Mouse (Mus musculus) cerebellum, postnatal 36 days (tissue): ENCODE measurements around the gene Krt87.

ENCODE experiments used
- DNase-seq, 2 experiments: peaks; one replicate each; pipeline ENCODE4 v3.0.0; 2021 to 2022; ENCODE audit warnings: mixed read lengths in 2 of 2

Gene Krt87

DNA sequence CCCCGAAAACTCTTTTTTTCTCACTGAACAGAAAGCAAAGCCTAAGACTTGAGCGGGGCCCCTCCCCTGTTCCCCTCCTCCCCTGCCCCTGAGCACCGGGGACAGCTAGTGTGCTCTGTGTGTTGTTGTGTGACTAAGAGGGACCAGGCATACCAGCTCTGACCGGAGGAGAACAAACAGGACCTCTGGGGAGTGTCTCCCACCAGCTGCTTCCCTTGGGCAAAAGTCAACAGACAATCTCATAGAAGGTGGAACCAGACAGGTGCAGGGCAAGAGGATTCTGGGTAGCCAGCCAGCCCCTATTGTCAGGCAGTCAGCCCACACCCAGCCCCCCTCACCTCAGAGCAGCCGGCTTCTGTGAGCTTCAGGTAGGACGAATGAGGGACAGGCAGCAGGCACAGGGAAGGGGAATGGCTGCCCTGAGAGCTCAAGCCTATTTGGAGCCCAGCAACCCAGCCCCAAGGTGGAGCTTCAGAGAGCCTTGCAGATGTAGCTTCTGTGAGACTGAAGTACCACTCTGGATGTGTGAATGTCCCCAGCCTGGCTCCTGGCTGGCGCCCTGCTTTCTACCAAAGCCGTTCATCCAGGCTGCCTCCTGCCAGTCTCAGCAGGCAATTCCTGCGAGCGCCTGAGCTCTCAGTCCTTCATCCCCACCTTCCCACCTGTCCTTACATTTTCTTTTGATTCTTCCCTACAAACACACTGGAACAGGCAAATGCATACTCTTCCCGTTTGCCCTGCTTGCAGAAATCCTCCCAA is 23.6 kb downstream of the Krt87 start:
- peak; percentile 49 for DNase-seq

DNA sequence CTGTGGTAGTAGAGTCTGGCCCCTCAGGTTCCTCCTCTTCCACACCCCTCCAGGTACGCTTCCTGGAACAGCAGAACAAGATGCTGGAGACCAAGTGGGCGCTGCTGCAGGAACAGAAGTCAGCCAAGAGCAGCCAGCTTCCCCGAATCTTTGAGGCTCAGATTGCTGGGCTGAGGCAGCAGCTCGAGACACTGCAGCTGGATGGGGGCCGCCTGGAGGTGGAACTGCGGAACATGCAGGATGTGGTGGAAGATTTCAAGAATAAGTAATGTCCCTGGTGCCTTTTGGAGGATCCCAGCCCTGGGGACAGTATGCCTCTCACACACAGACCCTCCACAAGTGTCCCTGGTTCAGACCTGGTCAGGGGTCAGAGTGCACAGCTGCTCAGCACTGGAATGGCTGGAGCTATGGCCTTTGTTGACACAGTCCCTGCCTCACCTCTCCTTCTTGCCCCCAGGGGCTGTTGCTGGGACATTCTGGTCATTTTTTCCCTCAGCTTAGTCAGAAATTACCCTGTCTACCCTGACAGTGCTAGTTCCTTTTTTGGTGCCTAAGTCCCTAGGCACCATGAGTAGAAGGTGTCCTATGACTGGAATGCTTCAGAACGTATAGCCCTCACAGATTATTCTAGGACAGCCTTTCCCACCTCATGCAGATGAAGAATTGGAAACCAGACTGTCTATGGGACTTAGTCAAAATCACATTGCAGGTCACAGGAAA is 24.5 kb downstream of the Krt87 start:
- DNase-seq, result no peak

DNA sequence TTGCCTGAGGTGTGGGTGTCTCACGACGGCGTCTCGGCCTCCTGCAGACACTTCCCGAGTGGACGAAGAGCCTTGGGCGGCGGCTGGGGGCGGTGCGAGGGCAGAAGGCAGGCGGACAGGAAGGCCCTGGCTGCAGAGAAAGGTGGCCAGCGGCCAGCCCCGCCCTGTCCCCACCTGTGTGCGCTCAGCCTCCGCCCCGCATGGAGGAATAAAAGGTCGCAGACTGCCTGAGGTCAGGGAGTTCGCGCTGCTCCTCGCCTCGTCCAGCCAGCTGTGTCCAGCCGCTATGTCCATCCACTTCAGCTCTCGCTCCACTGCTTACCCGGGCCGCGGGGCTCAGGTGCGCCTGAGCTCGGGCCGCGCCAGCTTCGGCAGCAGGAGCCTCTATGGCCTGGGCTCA is 26.4 kb downstream of the Krt87 start:
- peak in 1 of 2 experiments; percentile 25 for DNase-seq

DNA sequence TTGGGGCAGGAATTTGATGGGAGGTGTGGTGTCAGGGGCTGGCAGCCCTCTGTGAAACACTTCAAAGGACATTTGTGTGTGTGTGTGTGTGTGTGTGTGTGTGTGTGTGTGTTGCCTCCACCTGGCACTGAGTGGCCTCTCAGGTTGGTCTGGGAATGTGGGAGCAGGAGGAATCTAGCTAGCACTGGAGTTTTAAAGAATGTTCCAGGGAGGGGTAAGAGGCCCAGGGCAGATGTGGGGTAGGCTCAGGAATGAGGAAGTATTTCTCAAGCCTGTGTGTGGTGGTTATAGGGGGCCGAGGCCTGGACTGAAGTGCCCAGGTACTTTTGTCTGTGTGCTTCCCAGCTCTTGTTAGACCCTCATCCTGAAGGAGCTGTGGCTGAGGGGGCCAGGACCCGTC is 27.8 kb downstream of the Krt87 start, which contains the start of gene Krt7:
Gene Krt7, plus strand, starts transcription at position 269 of the 400 bp plus-strand sequence.
- no peak for DNase-seq

DNA sequence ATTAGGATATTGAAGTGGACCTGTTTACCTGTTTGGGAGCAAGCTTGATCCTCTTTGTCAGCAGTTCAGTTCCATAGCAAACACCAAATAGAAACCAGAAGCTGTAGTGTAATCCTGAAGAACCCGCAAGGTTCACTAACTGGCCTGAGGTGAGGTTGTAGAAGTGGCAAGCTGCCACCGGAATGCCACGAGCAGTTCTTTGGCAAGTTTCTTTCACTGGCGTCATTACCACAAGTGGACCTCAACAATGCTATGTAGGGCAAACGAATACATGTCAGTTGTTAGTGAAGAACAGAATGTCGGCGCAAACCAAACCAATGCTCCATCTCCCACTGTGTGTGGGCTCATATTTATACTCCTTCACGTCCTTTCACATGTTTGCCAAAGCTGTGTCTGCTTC is 40.3 kb downstream of the Krt87 start:
- DNase-seq, result no peak

DNA sequence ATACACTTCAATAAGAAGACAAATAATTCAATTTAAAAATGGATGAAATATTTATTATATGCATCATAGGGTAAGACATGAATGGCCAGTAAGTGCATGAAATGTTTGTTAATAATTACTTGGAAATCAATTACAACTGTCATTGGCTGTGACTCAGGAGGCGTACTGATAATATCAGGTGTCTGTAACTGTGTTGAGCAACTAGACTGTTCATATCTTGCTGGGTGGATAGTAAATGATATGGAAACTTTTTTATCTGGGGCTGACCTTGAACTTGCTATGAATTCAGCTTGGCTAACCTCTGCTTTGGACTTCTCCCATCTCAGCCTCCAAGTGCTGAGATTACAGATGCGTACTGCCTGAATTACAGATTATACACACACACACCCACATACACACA is 40.9 kb downstream of the Krt87 start:
- DNase-seq, result no peak

DNA sequence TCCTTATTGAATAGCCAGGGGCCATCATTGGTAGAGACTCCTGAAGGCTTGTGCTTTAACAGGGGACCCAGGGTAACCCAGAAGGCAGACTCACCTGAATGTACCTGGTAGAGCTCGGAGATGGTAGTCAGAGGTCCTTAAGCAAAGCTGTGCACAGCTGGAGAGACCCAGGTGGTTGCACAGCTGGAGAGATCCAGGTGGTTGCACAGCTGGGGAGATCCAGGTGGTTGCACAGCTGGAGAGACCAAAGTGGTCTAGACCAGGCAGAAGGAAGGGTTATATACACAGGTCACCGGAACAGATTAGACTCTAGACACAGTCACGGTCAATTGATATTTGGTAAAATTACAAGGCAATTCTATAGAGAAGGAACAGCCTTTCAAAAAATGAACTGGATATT is 41.7 kb downstream of the Krt87 start:
- no peak for DNase-seq

DNA sequence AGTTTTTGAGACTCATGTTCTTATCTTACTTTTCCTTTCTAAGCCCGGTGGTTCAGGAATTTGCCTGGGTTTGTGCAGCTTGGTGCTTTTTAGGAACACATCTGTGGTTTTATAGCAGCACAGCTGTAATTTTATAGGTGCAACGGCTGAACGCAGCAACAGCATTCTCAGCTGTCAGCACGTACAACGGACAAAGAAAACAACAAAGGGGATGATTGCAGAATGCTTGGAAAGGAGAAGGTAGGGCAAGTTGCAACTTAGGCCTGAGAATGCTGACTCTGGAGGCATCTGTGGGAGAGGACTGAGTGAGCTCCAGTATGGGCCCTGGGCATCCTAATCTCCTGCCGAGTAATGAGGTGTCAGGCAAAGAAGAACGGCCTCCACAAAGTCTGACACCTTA is 42.1 kb downstream of the Krt87 start:
- no peak for DNase-seq

DNA sequence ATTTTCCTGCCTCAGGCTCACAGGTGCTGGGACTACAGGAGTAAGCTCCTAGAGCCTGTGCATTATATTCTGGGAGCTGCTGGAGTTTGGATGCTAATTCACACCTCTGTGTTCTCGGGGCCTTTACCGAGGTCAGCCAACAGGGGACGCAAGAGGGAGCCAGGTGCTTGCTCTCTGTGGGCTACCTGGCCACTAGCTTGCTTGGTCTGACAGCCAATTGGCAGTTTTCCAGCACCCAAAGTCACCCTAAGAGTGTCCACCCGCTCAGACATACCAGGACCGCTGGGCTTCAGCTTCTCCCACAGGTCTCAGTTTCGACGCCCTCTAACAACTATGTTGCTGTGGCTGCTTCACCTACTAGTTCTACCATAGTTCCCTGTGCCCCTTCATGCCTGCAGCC is 43.7 kb downstream of the Krt87 start:
- DNase-seq, result no peak

DNA sequence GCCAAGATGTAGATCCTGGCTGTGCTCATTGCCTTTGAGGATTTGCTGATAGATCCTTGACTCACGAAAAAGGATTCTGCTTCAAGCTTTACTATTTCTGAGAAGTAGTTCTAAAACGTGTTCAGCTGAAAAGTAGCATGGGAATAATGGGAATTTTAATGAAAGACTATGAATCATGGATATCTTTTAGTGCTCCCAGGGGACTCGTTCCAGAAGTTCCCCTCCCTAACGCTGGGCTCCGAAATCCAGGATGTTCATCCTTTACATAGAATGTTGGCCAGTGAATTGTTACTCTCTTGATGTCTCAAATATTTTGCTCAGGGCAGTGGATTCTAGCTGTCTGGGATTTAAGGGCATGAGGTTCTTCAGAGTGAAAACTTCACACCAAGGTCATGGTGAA is 46.4 kb downstream of the Krt87 start:
- DNase-seq, result no peak

DNA sequence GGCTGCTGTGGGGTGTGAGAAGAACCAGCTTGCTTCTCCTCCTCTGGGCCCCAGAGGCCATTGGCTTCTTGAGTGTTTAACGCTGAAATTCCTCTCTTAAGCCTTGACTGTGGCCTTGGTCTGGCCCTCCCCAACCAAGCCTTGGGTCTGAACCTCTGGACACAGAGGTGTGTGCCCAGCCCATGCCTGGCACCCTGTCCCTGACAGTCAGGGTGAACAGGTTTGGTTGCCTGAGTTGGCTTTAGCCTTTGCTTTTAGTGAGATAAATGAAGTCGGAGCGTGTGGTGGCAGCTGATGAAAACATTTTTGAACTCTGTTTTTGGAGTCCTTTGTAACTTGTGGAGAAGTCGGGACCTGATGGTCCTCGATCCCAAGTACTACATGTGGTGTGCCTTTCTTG is 48.4 kb downstream of the Krt87 start:
- DNase-seq, result no peak

DNA sequence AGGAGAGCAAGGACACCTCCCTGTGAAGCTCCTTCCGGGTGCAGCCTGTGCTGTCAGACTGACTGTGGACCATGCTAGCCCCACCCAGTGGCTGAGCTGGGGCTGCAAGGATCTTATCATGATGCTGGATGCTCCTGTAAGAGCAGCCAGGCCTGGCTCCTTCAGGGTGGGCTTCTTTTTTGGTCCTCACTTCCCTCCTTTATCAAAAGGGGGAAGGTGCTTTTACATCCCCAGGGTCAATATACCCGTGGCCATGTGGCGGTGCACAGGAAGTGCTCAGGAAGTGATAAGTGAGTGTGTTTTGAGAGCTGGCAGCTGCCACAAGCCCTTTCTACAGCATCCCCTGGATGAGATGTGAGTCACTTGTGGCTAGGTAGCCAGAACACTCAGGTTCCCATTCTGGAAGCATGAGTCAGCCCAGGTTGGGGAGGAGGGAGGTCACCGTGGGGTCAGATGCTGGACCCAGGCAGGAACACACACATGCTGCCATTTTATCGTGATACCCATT is 50.5 kb downstream of the Krt87 start:
- no peak for DNase-seq

DNA sequence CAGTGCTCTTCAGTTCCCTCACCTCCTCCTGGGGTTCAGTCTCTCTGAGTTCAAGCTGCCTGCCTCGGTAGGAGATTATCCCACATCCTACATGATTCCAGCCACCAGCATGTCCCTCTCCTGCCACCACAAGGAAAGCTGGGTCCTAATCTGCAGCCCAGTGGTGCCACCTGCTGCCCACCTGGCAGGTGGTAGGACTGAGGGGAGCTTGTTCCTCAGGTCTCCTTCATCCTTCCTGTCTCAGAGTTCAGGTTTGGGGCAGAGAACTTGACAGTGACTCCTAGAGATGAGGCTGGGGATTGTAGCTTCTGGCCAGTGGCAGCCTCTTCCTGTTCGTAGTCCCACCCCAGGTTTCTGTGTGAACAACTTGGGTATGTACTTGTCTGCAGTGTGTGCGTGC is 51.4 kb downstream of the Krt87 start:
- DNase-seq, result peak in 1 of 2 experiments; percentile 38

DNA sequence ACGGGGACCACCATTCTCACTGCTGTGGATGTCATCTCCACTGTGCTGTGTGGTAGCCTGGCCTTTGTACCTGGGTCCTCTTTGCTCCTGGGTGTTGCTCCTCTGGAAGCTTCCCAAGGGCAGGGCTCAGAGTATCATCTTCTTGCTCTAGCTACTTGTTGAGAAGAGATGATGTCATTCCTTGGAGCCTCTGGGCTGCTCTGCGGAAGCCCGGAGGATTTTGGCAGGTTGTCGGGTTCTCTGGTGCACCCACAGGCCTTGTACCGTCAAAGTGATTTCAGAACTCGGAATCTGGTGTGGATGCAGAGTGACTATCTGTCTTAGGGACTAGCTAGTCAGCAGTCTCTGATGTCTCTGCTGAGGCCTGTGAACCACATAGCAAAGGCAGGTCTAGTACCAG is 53.5 kb downstream of the Krt87 start:
- peak in 1 of 2 experiments; percentile 34 for DNase-seq

DNA sequence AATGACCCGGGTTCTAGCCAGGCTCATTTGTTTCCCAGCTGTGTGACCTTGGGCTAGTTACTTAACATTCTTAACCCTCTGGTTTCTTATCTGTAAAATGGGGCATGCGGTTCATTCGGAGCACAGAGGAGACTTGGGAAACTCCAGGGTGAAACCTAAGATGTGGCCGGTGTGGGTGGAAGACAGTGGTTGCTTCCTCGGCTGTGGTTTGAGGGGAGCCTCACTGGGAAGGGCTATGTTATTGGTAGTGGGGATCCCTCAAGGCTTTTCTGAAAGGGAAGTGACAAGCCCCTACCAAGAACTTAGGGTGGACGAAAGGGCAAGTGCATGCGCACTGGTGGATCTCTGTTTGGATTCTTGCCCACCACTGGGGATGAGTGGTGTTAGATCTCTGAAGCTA is 54.0 kb downstream of the Krt87 start:
- DNase-seq, result no peak

DNA sequence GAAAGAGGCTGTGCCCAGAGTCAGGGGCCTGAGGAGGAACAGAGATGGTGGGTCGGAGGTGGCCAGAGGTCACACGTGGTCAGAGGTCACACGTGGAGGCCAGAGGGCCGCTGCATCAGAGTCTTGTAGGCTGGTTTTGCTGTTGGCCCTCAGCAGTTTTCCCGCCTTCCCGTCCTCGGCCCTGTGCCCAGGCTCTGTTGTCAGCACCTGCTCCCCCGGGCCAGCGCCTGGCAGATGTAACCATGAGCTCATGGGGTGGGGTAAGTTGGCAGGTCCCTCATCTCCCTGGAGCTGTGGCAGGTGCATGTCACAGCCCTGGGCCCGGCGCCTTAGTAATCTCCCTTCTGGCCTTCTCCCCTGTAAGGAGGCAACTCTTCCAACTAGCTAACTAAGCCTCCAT is 55.8 kb downstream of the Krt87 start:
- peak; percentile 50 to 71 for DNase-seq

DNA sequence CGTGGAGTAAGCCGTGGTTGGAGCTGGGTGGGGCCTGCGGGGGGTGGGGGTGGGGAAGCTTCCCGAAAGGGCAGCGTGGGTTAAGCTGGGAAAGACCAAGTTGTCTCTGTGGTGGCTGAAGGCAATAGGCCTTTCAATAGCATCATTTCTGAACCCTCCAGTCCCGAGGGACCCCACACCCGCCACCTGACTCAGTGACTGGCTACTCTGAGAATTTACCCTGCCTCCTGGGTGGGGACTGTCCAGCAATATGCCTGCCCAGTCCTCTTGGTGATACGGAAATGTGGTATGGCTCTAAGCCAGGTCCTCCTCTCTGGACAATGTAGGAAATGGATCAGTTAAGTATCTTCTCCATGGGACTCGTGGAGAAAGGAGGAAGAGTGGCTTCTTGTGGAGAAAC is 56.8 kb downstream of the Krt87 start:
- no peak for DNase-seq
